Mouse (Mus musculus) limb, embryonic 14.5 days (tissue): ENCODE measurements around the gene Prr12. TPM values are rescaled to one million over a fixed set of nuclear protein-coding genes. Genes with fewer than 3 reads are reported as not detected.
A peak's percentile ranks its signal among the peaks of the same experiment; 100 is the strongest.

Experiments used
- ATAC-seq: fragments of 200-750 bp; cut with Nextera tagmentation; 2 replicates; pipeline ENCODE4 v1.8.0; 2017; ENCODE audit warnings: low read depth, moderate number of reproducible peaks, moderate TSS enrichment; ENCODE audit not compliant: low FRiP score
- DNase-seq: peaks from one replicate; pipeline ENCODE4 v3.0.0-alpha.2; 2015; ENCODE audit warnings: low spot score
- H3K27ac ChIP-seq: fragments of 300-500 bp; sonication (generic); replicated peaks from 2 replicates; pipeline ENCODE4 v1.5.1; 2014; ENCODE audit warnings: low read depth, mild to moderate bottlenecking, low read length, moderate library complexity, mixed read lengths
- H3K27me3 ChIP-seq: fragments of 300-500 bp; sonication (generic); 2 replicates; pipeline ENCODE4 v1.6.1; 2014; ENCODE audit warnings: low read length, mixed read lengths; ENCODE audit not compliant: control insufficient read depth, insufficient read depth
- H3K36me3 ChIP-seq: fragments of 300-500 bp; sonication (generic); 2 replicates; pipeline ENCODE4 v1.6.1; 2014; ENCODE audit warnings: mild to moderate bottlenecking, low read length, moderate library complexity, mixed read lengths; ENCODE audit not compliant: control insufficient read depth, insufficient read depth
- H3K4me1 ChIP-seq: fragments of 300-500 bp; sonication (generic); 2 replicates; pipeline ENCODE4 v1.6.1; 2014; ENCODE audit warnings: antibody characterized with exemption, low read length, mixed read lengths; ENCODE audit not compliant: control insufficient read depth, insufficient read depth
- H3K4me2 ChIP-seq: fragments of 300-500 bp; sonication (generic); replicated peaks from 2 replicates; pipeline ENCODE4 v1.6.1; 2014; ENCODE audit warnings: low read depth, mild to moderate bottlenecking, low read length, moderate library complexity; ENCODE audit not compliant: severe bottlenecking
- H3K4me3 ChIP-seq: fragments of 300-500 bp; sonication (generic); replicated peaks from 2 replicates; pipeline ENCODE4 v1.5.1; 2014; ENCODE audit warnings: low read length
- H3K9ac ChIP-seq: fragments of 300-500 bp; sonication (generic); 2 replicates; pipeline ENCODE4 v1.6.1; 2014; ENCODE audit warnings: mild to moderate bottlenecking, low read depth, low read length, moderate library complexity; ENCODE audit not compliant: severe bottlenecking
- H3K9me3 ChIP-seq: fragments of 300-500 bp; sonication (generic); 2 replicates; pipeline ENCODE4 v1.6.1; 2016; ENCODE audit warnings: low read length; ENCODE audit not compliant: control insufficient read depth
- POLR2A ChIP-seq: fragments of 200-500 bp; IDR thresholded peaks from 2 replicates; pipeline ENCODE4 v1.8.0; 2012; ENCODE audit warnings: inconsistent platforms, mild to moderate bottlenecking, moderate library complexity, borderline replicate concordance; ENCODE audit not compliant: insufficient read depth, insufficient read length; ENCODE audit errors: extremely low read depth
- WGBS: fragments of 180-500 bp; shearing (Covaris S2); extraction: QIAGEN DNeasy Blood & Tissue Kit; methylation state at CpG from one replicate; pipeline ENCODE4 v1.1.7; 2014; 5-methylcytosine and 5-hydroxymethylcytosine counted together
- polyA plus RNA-seq, 2 experiments: library from polyadenylated mRNA; depleted of rRNA in 1 of 2; stranded (reverse) in 1 of 2; unstranded in 1 of 2; fragments of >200 nt; fragmentation: Nextera tagmentation in 1 of 2; extraction: Ambion mirVana in 1 of 2; gene quantifications; 2 replicates each; pipeline versions ENCODE4 v1.2.1 to v1.2.3; 2012 to 2014

Prr12 gene
- polyA plus RNA-seq, 2 experiments: 16.0 to 25.2 TPM

DNA sequence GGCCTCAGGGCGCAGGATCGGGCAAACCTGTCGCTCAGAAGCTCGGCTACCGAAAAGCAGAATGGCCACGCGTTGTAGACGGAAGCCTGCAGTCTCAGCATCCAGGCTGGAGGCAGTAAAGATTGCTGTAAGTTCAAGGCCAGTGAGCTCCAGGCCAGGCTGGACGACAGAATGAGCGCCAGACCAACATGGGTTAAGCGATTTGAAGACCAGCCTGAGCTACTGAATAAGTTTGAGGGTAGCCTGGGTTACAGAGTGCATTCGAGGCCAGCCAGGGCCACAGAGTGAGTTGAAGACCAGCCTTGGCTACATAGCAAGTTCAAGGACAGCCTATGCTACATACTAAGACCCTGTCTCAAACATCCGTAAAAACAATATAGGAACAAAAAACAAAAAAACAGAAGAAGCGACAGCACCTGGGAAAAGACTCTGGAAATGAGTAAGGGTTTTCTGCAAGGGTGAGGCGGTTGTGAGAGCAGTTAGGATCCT lies 54.7 kb downstream of the Prr12 start:
- Histone ChIP-seq H3K4me3 (peak overlapping the region; percentile 68), H3K4me1 (peaks cover 15% of the 10 kb centered on the region), H3K27ac (peak overlapping the region; percentile 81), H3K27me3 (no peaks in the 10 kb centered on the region), H3K9me3 (no peaks in the 10 kb centered on the region), H3K4me2 (peak overlapping the region; percentile 60), H3K9ac (peak overlapping the region; percentile 70), H3K36me3 (peaks cover 64% of the 10 kb centered on the region)
- DNase-seq (no peak), ATAC-seq (0 out of 2 replicates have a peak, but pooled peaks have one; percentile 2)
- 4% methylated on average over 15 of the region's 15 CpGs for WGBS
- no peak for TF ChIP-seq POLR2A

DNA sequence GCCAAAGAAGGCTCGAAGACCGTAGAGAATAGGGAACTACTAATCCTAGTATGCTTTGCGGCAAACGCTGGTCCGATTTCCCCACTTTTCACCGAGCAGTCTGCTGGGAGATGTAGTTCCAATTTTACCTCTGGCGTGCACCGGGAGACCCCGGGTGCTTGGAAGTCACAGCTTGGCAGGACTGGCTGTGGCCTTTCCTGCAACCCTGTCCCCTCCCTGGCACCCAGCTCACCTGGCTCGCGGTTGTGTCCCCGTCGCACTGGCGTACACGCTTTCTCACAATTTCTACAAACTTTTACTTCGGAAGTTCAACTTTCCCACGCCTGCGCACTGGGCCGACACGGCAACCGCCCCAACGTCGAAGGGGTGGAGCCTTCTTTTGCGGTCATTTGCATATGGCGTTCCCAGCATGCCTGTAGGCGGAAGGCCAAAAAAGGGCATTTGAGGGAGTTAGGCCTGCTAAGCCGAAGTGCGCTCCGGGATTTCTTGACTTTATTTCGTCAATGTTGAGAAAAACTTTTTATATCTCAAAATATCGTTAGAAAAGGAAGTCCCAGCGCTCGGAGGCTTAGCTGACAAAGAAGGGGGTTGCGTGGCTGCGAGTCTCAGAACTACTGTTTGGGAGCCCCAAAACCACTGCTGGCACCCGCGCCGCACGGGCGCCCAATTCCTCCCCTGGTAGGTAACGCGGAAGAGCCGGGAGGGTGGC lies 55.3 kb downstream of the Prr12 start, which contains the start of gene Irf3:
Irf3 (plus strand) TSS at position 418 of the 709 bp plus-strand sequence.
- DNase-seq (peak; percentile 98), ATAC-seq (peak; percentile 95)
- Histone ChIP-seq H3K4me3 (peak within 1 kb of the TSS; percentile 68), H3K9me3 (no peaks in the 10 kb centered on the region), H3K9ac (peak within 1 kb of the TSS; percentile 70), H3K36me3 (peaks cover 64% of the 10 kb centered on the region), H3K27me3 (no peaks in the 10 kb centered on the region), H3K4me2 (peak within 1 kb of the TSS; percentile 60), H3K4me1 (peaks cover 15% of the 10 kb centered on the region), H3K27ac (peak within 1 kb of the TSS; percentile 81)
- under 1% methylated on average over 43 of the region's 43 CpGs for WGBS
- TF ChIP-seq POLR2A: peak; percentile 8; the same call in 1 of the 2 replicates

GRCm38 (mm10) chr7:44996672-44997071 lies 56.0 kb downstream of the Prr12 start:
- DNase-seq (no peak), ATAC-seq (no peak)
- Histone ChIP-seq H3K36me3 (peaks cover 64% of the 10 kb centered on the region), H3K9me3 (no peaks in the 10 kb centered on the region), H3K4me3 (peak overlapping the region; percentile 68), H3K9ac (peak overlapping the region; percentile 58), H3K27ac (peak overlapping the region; percentile 71; the same call in 1 of the 2 replicates), H3K4me1 (peaks cover 15% of the 10 kb centered on the region), H3K27me3 (no peaks in the 10 kb centered on the region), H3K4me2 (peak overlapping the region; percentile 60)
- 15% methylated on average over 10 of the region's 10 CpGs for WGBS
- TF ChIP-seq POLR2A: no peak

DNA sequence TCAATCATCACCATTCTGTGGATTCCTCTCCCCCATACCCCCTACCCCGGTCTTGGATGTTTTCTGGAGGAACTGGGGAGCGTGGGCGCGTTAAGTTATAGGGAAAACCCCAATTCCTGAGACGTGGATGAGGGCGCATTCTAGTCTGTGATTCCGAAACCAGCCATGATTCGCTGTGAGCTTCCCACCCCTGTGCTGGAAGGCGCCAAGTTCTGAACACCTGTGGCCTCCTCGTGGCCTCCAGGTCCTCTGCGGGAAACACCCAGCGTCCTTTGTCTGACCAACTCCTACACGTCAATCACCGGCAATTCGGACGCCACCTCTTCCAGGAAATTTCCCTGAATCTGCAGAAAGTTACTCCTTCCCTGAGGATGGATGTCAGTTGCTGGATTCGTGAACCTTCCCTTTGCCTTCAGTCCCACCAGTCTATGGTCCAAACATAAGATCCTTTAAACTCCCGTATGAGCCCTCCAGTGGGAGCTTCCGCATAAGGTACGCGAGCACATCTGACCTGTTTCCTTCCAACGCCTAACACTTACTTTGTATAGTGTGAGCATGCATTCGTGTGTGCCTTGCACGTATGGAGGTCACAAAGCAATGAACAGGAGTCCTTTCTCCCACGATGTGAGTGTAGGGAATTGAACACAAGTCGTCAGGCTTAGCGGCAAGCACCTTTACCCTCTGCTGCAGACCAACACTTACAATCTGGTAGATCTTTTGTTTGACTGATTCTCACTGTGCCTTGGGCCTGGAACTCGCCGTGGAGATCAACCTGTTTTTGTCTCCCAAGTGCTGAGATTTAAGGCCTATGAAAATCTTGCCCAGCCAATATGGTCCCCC lies 65.6 kb downstream of the Prr12 start:
- H3K36me3 ChIP-seq: peaks cover 43% of the 10 kb centered on the region

DNA sequence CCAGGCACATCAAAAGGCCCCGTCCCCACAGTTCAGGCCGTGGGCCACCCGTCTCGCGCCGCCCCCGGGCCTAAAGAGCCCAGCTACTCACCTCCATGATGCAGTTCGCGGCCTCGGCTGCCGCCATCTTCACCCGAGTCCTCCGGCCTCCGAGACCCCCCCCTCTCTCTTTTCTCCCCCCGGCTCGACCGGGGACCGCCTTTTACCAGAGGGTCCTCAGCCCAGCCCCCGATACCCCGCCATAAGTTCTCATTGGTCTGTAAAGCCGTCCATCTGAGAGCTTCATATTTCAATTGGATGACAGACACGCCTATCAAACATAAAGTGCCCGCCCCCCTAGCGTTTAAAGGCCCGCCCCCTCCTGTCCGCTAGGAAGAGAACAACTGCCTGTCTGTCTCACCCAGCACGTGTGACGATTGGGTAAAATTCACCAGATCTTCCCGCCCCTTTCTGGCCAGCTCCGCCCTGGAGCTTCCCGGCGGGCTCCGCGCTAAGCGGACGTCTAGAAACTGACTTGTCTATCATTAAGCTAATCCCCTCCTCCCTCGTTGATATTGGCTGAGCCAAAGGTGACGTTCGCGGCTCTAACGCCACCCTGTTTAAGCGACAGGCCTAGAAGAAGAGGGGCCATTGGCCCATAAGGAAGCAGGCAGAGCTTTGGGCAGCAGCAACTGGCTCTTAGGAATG lies 66.3 kb downstream of the Prr12 start, which contains the start of gene Prmt1:
Prmt1 (minus strand) TSS at position 377 of the 687 bp plus-strand sequence.
- peaks cover 19% of the 10 kb centered on the region for H3K4me1 ChIP-seq
- peak; percentile 96 for ATAC-seq
- no peaks in the 10 kb centered on the region for H3K27me3 ChIP-seq
- peak within 1 kb of the TSS; percentile 98 for H3K9ac ChIP-seq
- WGBS: 3% methylated on average over 38 of the region's 42 CpGs
- peak; percentile 93; the same call in 1 of the 2 replicates for TF ChIP-seq POLR2A
- DNase-seq: peak; percentile 100
- peaks cover 43% of the 10 kb centered on the region for H3K36me3 ChIP-seq
- no peaks in the 10 kb centered on the region for H3K9me3 ChIP-seq
- peak within 1 kb of the TSS; percentile 100 for H3K4me3 ChIP-seq
- peak within 1 kb of the TSS; percentile 95 for H3K27ac ChIP-seq
- peak within 1 kb of the TSS; percentile 64 for H3K4me2 ChIP-seq

More for the DNA sequence above, 65.6 kb downstream of the Prr12 start:
- DNase-seq: no peak
- peak overlapping the region; percentile 60 for H3K4me2 ChIP-seq
- H3K4me3 ChIP-seq: peak overlapping the region; percentile 100
- H3K27me3 ChIP-seq: no peaks in the 10 kb centered on the region
- H3K9me3 ChIP-seq: no peaks in the 10 kb centered on the region
- H3K27ac ChIP-seq: peak overlapping the region; percentile 95
- peaks cover 19% of the 10 kb centered on the region for H3K4me1 ChIP-seq
- under 1% methylated on average over 29 of the region's 29 CpGs for WGBS
- ATAC-seq: peak; percentile 9
- peak overlapping the region; percentile 60 for H3K9ac ChIP-seq
- 0 out of 2 replicates have a peak, but pooled peaks have one; percentile 25 for TF ChIP-seq POLR2A
